ENCODE assay signal across 8 mouse cellular contexts in the genomic region with DNA sequence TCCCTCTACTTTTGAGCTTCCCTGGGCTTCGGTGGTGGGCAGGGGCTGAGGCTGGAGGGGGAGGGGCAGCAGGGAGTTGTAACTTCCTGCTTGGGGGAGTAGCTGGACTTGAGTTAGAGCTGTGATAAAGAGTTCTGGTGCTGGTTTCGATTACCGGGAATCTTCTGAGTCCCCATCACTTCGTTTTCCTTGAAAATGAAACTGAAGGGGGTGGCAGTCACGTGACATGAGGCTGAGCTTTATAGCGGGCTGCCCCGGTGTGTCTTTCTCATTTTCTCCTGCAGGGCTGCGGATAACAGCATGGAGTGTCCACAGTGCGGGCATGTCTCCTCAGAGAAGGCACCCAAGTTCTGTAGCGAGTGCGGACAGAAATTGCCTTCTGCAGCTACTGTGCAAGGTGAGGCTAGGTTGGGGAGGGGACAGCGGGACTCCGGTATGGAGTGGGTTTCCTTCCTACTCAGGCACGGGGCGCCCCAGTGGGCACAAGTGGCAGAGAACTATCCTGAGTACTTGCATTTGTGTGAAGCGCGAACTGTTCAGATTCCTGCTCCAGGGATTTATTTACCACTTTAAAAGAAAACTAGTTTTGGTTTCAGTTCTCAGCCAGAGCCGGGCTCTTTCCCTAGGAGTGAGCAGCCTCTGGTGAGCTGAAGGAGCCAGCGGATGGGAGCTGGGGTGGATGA. TPM values are rescaled to one million over a fixed set of nuclear protein-coding genes. Genes with fewer than 3 reads are reported as not detected.
A peak's percentile ranks its signal among the peaks of the same experiment; 100 is the strongest.
DNase-seq lines count a peak whose midpoint lies in the region; ATAC-seq and TF ChIP-seq lines count a peak whose summit lies in the region.

A gene (plus strand): TSS at position 301 of the 683 bp plus-strand sequence.

- no peaks in the 10 kb centered on the region for H3K36me3 ChIP-seq in ES-E14 (ENCODE audit: control insufficient read depth, insufficient read depth, low read length, poor library complexity, severe bottlenecking)
- H3K36me3 ChIP-seq in forebrain, embryonic 16.5 days (ENCODE audit: control insufficient read depth, insufficient read depth): no peaks in the 10 kb centered on the region

- ATAC-seq in forebrain, embryonic 16.5 days: 0 out of 2 replicates have a peak, but pooled peaks have one; percentile 33

- no peak for DNase-seq in ES-E14 (ENCODE audit: low read depth, low spot score)
- DNase-seq in brain, embryonic 14.5 days (ENCODE audit: low read depth): peak; percentile 52
- DNase-seq in heart, postnatal 4 days: peak; percentile 71
- peak in 1 of 2 experiments; percentile 12 for DNase-seq in layer of hippocampus, adult 2 months (ENCODE audit: low spot score in 2 of 2)
- DNase-seq in lung, postnatal 10 days: peak; percentile 85
- DNase-seq in ovary, adult 18-20 months (ENCODE audit: low spot score): peak; percentile 57
- peak; percentile 45 to 54 for DNase-seq in thymus, postnatal 10 days (ENCODE audit: low spot score in 2 of 2)

- H3K27ac ChIP-seq in ES-E14 (ENCODE audit: insufficient read depth, low read depth, low read length, poor library complexity, severe bottlenecking): peak within 1 kb of the TSS; percentile 24; the same call in 1 of the 2 replicates
- H3K27ac ChIP-seq in forebrain, embryonic 16.5 days (ENCODE audit: low read length): no peak within 1 kb of the TSS
- H3K27ac ChIP-seq in layer of hippocampus, adult 2 months: peak within 1 kb of the TSS; percentile 72

- no peaks in the 10 kb centered on the region for H3K9me3 ChIP-seq in ES-E14 (ENCODE audit: control insufficient read depth, insufficient read depth, low read depth, low read length)
- H3K9me3 ChIP-seq in forebrain, embryonic 16.5 days (ENCODE audit: control insufficient read depth, low read length): no peaks in the 10 kb centered on the region

- H3K4me1 ChIP-seq in ES-E14 (ENCODE audit: control insufficient read depth in 2 of 2, insufficient read depth in 2 of 2, low read length in 2 of 2, poor library complexity in 1 of 2): peaks cover 15 to 38% of the 10 kb centered on the region in 2 experiments
- peaks cover 22% of the 10 kb centered on the region for H3K4me1 ChIP-seq in forebrain, embryonic 16.5 days (replicated peaks; ENCODE audit: control insufficient read depth, insufficient read depth, low read length)

- TF ChIP-seq CTCF in brain, embryonic 14.5 days (IDR thresholded peaks at IDR 0.05; ENCODE audit: borderline replicate concordance, extremely low read depth, insufficient read depth, insufficient read length): peak; percentile 39; the same call in 1 of the 2 replicates
- peak; percentile 55 for TF ChIP-seq CTCF in layer of hippocampus, adult 2 months (conservative IDR thresholded peaks at IDR 0.05)

- peak within 1 kb of the TSS; percentile 22 to 63 for H3K4me3 ChIP-seq in ES-E14 (ENCODE audit: insufficient read depth in 1 of 2, low read depth in 1 of 2, low read length in 2 of 2, poor library complexity in 1 of 2, severe bottlenecking in 1 of 2)
- H3K4me3 ChIP-seq in forebrain, embryonic 16.5 days (replicated peaks; ENCODE audit: low read length): peak within 1 kb of the TSS; percentile 45
- H3K4me3 ChIP-seq in layer of hippocampus, adult 2 months: peak within 1 kb of the TSS; percentile 52

- WGBS in forebrain, embryonic 16.5 days: 1% methylated on average over 19 of the region's 19 CpGs

- in situ Hi-C loops in ES-E14 (cut with MboI; ENCODE audit: low sequenced_read_pairs in 2 of 2, unreplicated experiment in 2 of 2): no loop called here

- H3K4me2 ChIP-seq in forebrain, embryonic 16.5 days (ENCODE audit: low read length): peak within 1 kb of the TSS; percentile 62

- H3K9ac ChIP-seq in ES-E14 (ENCODE audit: insufficient read depth, low read depth, low read length, poor library complexity, severe bottlenecking): peak within 1 kb of the TSS; percentile 60
- peak within 1 kb of the TSS; percentile 48 for H3K9ac ChIP-seq in forebrain, embryonic 16.5 days (replicated peaks; ENCODE audit: low read depth, low read length)

- H3K27me3 ChIP-seq in forebrain, embryonic 16.5 days (replicated peaks; ENCODE audit: control insufficient read depth, insufficient read depth, low read length): peaks cover 38% of the 10 kb centered on the region

- TF ChIP-seq POLR2A in brain, embryonic 14.5 days (IDR thresholded peaks at IDR 0.05; ENCODE audit: borderline replicate concordance, extremely low read depth, insufficient read depth, insufficient read length, poor library complexity, severe bottlenecking): no peak

TF ChIP-seq in ES-E14, 5 proteins besides CTCF, POLR2A, EP300 and RAD21:
- no peak for TF ChIP-seq ZC3H11A (IDR thresholded peaks at IDR 0.05; ENCODE audit: borderline replicate concordance, low read depth, low read length)
- TF ChIP-seq HCFC1 (IDR thresholded peaks at IDR 0.05; ENCODE audit: borderline replicate concordance, insufficient read depth, low read length): no peak
- no peak for TF ChIP-seq MAFK (IDR thresholded peaks at IDR 0.05; ENCODE audit: insufficient read depth, low read depth, low read length)
- TF ChIP-seq ZNF384 (IDR thresholded peaks at IDR 0.05; ENCODE audit: low read depth, low read length): no peak
- no peak for TF ChIP-seq CHD2 (IDR thresholded peaks at IDR 0.05; ENCODE audit: low read depth, low read length)

RNA-seq across cellular contexts. Expression of the gene that starts here (rescaled TPM):
- total RNA-seq in ES-E14 (2012; rRNA removed): 30.4 and 37.3 TPM in 2 replicates
- 2.3 and 2.8 TPM in 2 replicates for polyA plus RNA-seq in brain, embryonic 14.5 days (2012; rRNA removed)
- 1.3 TPM in 2 replicates for polyA plus RNA-seq in forebrain, embryonic 16.5 days (2015; fragmentation: Nextera tagmentation; extraction: Ambion mirVana)
- 10 to 100 TPM; 17.2 to 19.7 TPM for total RNA-seq in heart, postnatal 4 days (2021)
- total RNA-seq in layer of hippocampus, adult 2 months (2021): 1 to 10 TPM; 3.1 to 4.1 TPM
